Mouse (Mus musculus) forebrain, embryonic 11.5 days (tissue): Measurements from ENCODE around the gene Nod2. TPM values are rescaled to one million over a fixed set of nuclear protein-coding genes. Genes with fewer than 3 reads are reported as not detected.

Experiments used
- ATAC-seq: fragments of 200-750 bp; cut with Nextera tagmentation; replicated peaks from 2 replicates; pipeline ENCODE4 v1.8.0; 2017; ENCODE audit warnings: moderate TSS enrichment; ENCODE audit not compliant: low FRiP score
- DNase-seq: peaks from one replicate; pipeline ENCODE4 v3.0.0-alpha.2; 2017; ENCODE audit warnings: low spot score
- H3K27ac ChIP-seq: fragments of 300-500 bp; sonication (generic); 2 replicates; pipeline ENCODE4 v1.5.1; 2014; ENCODE audit warnings: low read depth, low read length
- H3K27me3 ChIP-seq: fragments of 300-500 bp; sonication (generic); 2 replicates; pipeline ENCODE4 v1.6.1; 2014; ENCODE audit warnings: mild to moderate bottlenecking, low read length, mixed read lengths; ENCODE audit not compliant: control insufficient read depth, insufficient read depth
- H3K36me3 ChIP-seq: fragments of 300-500 bp; sonication (generic); 2 replicates; pipeline ENCODE4 v1.6.1; 2014; ENCODE audit warnings: mild to moderate bottlenecking, low read length, moderate library complexity, mixed read lengths; ENCODE audit not compliant: control insufficient read depth, insufficient read depth
- H3K4me1 ChIP-seq: fragments of 300-500 bp; sonication (generic); replicated peaks from 2 replicates; pipeline ENCODE4 v1.6.1; 2014; ENCODE audit warnings: low read length, mixed read lengths; ENCODE audit not compliant: control insufficient read depth, insufficient read depth
- H3K4me2 ChIP-seq: fragments of 300-500 bp; sonication (generic); 2 replicates; pipeline ENCODE4 v1.6.1; 2014; ENCODE audit warnings: low read depth, mild to moderate bottlenecking, low read length, moderate library complexity, mixed read lengths; ENCODE audit not compliant: severe bottlenecking
- H3K4me3 ChIP-seq: fragments of 300-500 bp; sonication (generic); 2 replicates; pipeline ENCODE4 v1.5.1; 2014; ENCODE audit warnings: low read depth, low read length
- H3K9ac ChIP-seq: fragments of 300-500 bp; sonication (generic); 2 replicates; pipeline ENCODE4 v1.6.1; 2014; ENCODE audit warnings: low read length
- H3K9me3 ChIP-seq: fragments of 300-500 bp; sonication (generic); 2 replicates; pipeline ENCODE4 v1.6.1; 2016; ENCODE audit warnings: low read length, mixed read lengths; ENCODE audit not compliant: control insufficient read depth
- WGBS: fragments of 180-500 bp; shearing (Covaris S2); extraction: QIAGEN DNeasy Blood & Tissue Kit; methylation state at CpG from one replicate; pipeline ENCODE4 v1.1.7; 2014; 5-methylcytosine and 5-hydroxymethylcytosine counted together
- polyA plus RNA-seq: library from polyadenylated mRNA; unstranded; fragments of >200 nt; fragmentation: Nextera tagmentation; extraction: Ambion mirVana; gene quantifications from 2 replicates; pipeline ENCODE4 v1.2.1, GENCODE M21; 2014

Gene Nod2
- polyA plus RNA-seq, 1 experiment from 2014 or later = 0.13 TPM

DNA sequence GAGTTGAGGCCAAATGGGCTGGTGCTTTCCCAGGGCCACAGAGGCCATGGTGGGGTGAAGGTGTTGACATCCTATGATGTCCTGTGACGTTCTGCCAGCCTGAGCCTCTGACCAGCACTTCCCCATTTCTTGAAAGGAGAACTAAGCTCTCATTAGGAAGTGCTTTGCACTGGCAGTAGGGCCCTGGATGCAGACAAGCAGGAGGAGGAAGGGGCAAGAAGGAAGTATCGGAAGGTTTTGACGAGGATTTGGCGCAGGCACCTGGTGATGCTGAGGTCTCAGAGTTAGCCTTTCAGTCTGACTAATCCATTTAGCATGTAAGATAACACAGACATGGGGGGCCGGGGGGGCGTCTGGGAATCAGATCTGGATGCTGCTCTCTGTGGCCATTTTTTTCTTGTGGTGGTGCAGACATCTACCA lies 15.3 kb downstream of the Nod2 start:
- WGBS = 83% methylated on average over 6 of the region's 6 CpGs
- H3K4me3 ChIP-seq = no peak overlapping the region
- H3K27ac ChIP-seq = no peak overlapping the region
- H3K4me1 ChIP-seq = no peaks in the 10 kb centered on the region
- no peak overlapping the region for H3K4me2 ChIP-seq
- DNase-seq = no peak
- no peak for ATAC-seq
- H3K9ac ChIP-seq = no peak overlapping the region
- no peaks in the 10 kb centered on the region for H3K9me3 ChIP-seq
- no peaks in the 10 kb centered on the region for H3K36me3 ChIP-seq
- no peaks in the 10 kb centered on the region for H3K27me3 ChIP-seq

DNA sequence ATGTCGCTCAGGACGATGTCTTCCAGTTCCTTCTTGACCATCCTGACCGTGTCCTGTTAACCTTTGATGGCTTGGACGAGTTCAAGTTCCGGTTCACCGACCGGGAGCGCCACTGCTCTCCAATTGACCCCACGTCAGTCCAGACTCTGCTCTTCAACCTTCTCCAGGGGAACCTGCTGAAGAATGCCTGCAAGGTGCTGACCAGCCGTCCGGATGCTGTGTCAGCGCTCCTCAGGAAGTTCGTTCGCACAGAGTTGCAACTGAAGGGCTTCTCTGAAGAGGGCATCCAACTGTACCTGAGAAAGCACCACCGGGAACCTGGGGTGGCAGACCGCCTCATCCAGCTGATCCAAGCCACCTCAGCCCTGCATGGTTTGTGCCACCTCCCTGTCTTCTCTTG lies 17.0 kb downstream of the Nod2 start:
- Histone ChIP-seq H3K4me1 (no peaks in the 10 kb centered on the region), H3K27me3 (no peaks in the 10 kb centered on the region), H3K36me3 (no peaks in the 10 kb centered on the region), H3K9ac (no peak overlapping the region), H3K4me3 (no peak overlapping the region), H3K27ac (no peak overlapping the region), H3K9me3 (no peaks in the 10 kb centered on the region), H3K4me2 (no peak overlapping the region)
- DNase-seq = no peak
- ATAC-seq = no peak
- 84% methylated on average over 16 of the region's 16 CpGs for WGBS

DNA sequence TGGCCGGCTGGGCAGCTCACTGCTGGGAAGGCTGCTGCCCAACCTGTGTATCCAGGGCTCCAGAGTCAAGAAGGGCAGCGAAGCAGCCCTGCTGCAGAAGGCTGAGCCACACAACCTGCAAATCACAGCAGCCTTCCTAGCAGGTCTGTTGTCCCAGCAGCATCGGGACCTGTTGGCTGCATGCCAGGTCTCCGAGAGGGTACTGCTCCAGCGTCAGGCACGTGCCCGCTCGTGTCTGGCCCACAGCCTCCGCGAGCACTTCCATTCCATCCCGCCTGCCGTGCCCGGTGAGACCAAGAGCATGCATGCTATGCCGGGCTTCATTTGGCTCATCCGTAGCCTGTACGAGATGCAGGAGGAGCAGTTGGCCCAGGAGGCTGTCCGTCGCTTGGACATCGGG lies 17.8 kb downstream of the Nod2 start:
- no peak for ATAC-seq
- no peak overlapping the region for H3K9ac ChIP-seq
- WGBS = 93% methylated on average over 19 of the region's 19 CpGs
- no peaks in the 10 kb centered on the region for H3K9me3 ChIP-seq
- H3K4me1 ChIP-seq = no peaks in the 10 kb centered on the region
- H3K27me3 ChIP-seq = no peaks in the 10 kb centered on the region
- no peak overlapping the region for H3K4me2 ChIP-seq
- no peak overlapping the region for H3K4me3 ChIP-seq
- no peak overlapping the region for H3K27ac ChIP-seq
- no peak for DNase-seq
- H3K36me3 ChIP-seq = no peaks in the 10 kb centered on the region

DNA sequence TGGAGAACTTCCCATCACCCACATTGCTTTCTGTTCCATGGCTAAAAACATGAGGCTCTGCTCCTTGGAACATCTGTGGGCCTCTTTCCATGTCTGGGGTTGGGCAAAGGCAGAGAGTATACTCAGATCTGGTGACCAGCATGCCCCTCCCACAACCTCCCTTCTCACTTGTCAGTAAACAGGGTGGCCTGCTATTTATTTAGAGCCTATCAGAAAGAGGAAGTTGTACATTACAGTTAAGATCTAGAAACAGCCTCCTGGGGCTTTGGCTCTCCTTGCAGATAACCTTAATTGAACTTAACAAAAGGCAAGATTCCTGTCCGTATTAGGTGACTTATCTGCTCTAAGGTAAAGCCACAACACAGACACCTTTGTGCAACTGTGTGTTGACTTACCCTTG lies 19.3 kb downstream of the Nod2 start:
- H3K9ac ChIP-seq = no peak overlapping the region
- no peak overlapping the region for H3K4me2 ChIP-seq
- H3K27ac ChIP-seq = no peak overlapping the region
- H3K4me3 ChIP-seq = no peak overlapping the region
- no peaks in the 10 kb centered on the region for H3K36me3 ChIP-seq
- DNase-seq (no peak), ATAC-seq (no peak)
- no peaks in the 10 kb centered on the region for H3K9me3 ChIP-seq
- no peaks in the 10 kb centered on the region for H3K27me3 ChIP-seq
- 82% methylated on average over 1 of the region's 1 CpGs for WGBS
- no peaks in the 10 kb centered on the region for H3K4me1 ChIP-seq

DNA sequence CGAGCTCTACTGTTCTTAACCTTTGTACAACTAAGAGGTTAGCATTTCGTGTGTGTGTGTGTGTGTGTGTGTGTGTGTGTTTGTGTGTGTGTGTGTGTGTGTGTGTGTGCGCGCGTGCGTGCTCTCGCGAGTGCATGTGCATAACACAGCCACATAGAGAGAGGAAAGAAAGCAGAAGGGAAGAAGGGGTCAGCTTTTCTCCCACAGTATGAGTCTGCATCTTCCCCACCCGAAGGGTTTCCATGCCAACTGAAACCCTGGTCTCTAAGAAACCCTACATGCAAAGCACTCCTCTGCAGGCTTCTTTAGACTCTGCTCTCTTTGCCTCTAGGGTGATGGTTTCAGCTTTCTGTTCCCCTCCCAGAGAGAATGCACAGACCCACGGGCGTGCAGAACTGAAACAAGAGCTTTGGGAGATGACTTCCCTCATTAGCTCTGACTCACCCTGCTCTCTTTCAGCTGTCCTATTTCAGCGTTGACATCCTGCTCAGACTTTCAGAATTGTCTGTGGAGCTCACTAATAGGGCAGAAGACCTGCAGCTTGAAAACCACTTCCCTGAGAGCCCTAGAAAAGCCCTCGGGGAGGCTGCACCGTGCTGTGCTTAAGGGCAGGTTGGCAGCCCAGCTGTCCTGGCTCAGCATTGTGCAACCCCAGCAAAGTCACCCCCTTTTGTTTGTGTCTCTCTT lies 21.4 kb downstream of the Nod2 start:
- 63% methylated on average over 14 of the region's 14 CpGs for WGBS
- ATAC-seq (no peak), DNase-seq (no peak)
- no peaks in the 10 kb centered on the region for H3K4me1 ChIP-seq
- H3K27me3 ChIP-seq = no peaks in the 10 kb centered on the region
- H3K9me3 ChIP-seq = no peaks in the 10 kb centered on the region
- no peaks in the 10 kb centered on the region for H3K36me3 ChIP-seq
- no peak overlapping the region for H3K4me3 ChIP-seq
- no peak overlapping the region for H3K4me2 ChIP-seq
- H3K27ac ChIP-seq = no peak overlapping the region
- no peak overlapping the region for H3K9ac ChIP-seq

DNA sequence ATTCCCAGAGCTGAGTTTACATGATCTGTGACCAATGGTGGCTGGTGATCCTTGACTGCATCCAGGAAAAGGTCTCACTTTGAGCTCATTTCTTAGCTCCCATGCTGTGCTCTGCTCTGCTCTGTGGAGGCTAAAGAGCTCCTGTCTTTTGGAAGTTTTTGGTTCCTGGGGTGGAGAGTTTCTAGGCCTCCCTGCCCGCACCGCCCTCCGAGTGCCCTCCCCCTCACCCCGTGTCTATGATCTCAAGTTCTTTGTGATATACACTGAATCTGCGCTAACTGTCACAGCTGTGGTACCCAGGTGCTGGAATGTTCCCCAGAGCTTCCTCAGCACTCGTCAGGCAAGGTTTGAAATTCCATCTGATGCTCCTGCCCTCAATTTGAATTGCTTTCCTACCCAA lies 23.7 kb downstream of the Nod2 start:
- Histone ChIP-seq H3K36me3 (no peaks in the 10 kb centered on the region), H3K9me3 (no peaks in the 10 kb centered on the region), H3K27ac (no peak overlapping the region), H3K4me3 (no peak overlapping the region), H3K4me1 (no peaks in the 10 kb centered on the region), H3K27me3 (no peaks in the 10 kb centered on the region), H3K9ac (no peak overlapping the region), H3K4me2 (no peak overlapping the region)
- no peak for ATAC-seq
- 82% methylated on average over 6 of the region's 6 CpGs for WGBS
- no peak for DNase-seq

DNA sequence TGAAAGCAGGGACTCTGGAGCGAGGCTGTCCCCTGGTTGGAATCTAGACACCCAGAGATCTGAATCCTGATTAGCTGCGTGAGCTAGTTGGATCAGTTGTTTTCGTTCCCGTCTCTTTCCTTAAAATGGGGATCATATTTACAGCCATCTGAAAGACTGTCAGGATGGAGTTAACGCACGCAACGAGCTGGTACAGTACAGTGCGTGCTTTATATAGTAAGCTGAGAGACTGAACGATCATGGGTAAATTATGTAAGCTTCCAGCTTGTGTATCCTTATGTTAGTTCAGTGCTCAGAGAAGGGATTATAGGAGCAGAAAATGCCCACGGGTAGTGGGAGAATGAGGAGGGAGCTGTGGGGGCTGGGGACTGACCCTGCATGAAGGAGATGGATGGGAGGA lies 24.5 kb downstream of the Nod2 start:
- no peak for ATAC-seq
- Histone ChIP-seq H3K4me1 (no peaks in the 10 kb centered on the region), H3K36me3 (no peaks in the 10 kb centered on the region), H3K27me3 (no peaks in the 10 kb centered on the region), H3K4me3 (no peak overlapping the region), H3K27ac (no peak overlapping the region), H3K9me3 (no peaks in the 10 kb centered on the region), H3K4me2 (no peak overlapping the region), H3K9ac (no peak overlapping the region)
- 89% methylated on average over 10 of the region's 10 CpGs for WGBS
- no peak for DNase-seq

DNA sequence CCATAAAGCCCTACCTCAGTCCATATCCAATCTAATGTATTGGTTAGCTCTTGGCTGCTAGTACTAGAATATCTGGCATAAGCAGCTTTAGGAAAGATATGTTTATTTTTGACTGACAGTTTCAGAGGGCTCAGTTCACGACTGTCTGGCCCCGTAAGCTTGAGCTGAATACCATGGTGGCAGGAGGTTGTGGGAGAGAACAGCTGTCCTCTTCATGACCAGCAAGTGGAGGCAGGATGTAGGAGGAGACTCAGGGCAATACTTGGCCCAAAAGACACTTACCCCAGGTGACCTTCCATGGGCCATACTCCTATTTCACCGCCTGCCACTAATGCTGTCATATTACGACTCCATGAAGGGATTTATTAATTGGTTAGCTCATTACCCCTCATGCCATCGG lies 26.7 kb downstream of the Nod2 start:
- Histone ChIP-seq H3K9me3 (no peaks in the 10 kb centered on the region), H3K4me3 (no peak overlapping the region), H3K27me3 (no peaks in the 10 kb centered on the region), H3K4me2 (no peak overlapping the region), H3K36me3 (no peaks in the 10 kb centered on the region), H3K4me1 (no peaks in the 10 kb centered on the region), H3K27ac (no peak overlapping the region), H3K9ac (no peak overlapping the region)
- WGBS = 88% methylated on average over 5 of the region's 5 CpGs
- ATAC-seq (no peak), DNase-seq (no peak)

DNA sequence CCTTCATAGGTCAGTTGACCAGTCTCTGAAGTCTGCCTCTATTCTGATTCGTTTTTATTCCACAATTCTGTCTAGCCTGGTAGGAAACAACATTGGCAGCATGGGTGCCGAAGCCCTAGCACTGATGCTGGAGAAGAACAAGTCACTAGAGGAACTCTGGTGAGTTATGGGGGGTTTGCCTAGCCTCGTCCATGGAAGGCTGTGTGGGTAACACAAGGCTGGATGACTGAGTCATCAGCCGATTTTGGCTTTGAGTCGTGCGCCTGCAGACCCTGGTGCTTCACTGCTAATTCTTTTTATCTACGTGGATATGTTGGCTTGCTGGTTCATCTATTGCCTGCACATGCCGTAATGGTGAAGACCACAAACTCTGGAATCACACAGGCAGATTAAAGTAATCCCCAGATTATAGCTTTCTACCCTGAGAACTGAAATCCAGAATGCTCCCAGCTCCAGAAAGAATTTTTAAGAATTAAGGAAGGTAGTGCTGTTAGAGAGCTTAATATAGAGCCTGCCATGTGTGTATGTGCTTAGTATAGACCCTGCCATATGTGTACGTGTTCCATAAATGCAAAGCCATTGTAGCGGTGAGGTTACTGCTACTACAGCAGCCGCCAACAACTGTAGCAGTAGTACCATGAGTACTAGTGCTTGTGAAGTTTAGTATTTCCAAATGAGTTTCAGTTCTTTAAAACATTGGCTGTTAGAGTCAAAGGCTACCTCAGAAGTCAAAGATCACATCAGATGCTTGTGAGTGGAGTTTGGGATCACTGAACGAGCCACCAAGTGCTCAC lies 28.5 kb downstream of the Nod2 start:
- Histone ChIP-seq H3K27ac (no peak overlapping the region), H3K4me2 (no peak overlapping the region), H3K27me3 (no peaks in the 10 kb centered on the region), H3K9ac (no peak overlapping the region), H3K4me1 (no peaks in the 10 kb centered on the region), H3K9me3 (no peaks in the 10 kb centered on the region), H3K36me3 (no peaks in the 10 kb centered on the region), H3K4me3 (no peak overlapping the region)
- no peak for DNase-seq
- no peak for ATAC-seq
- WGBS = 91% methylated on average over 12 of the region's 12 CpGs
